Mouse (Mus musculus) MN1 (cell line): ENCODE results near the gene Sp4.
A peak's percentile ranks its signal among the peaks of the same experiment; 100 is the strongest.

Experiments used
- DNase-seq: peaks from one replicate; pipeline ENCODE4 v3.0.0-alpha.2; 2016; ENCODE audit warnings: low spot score

The Sp4 gene

DNA sequence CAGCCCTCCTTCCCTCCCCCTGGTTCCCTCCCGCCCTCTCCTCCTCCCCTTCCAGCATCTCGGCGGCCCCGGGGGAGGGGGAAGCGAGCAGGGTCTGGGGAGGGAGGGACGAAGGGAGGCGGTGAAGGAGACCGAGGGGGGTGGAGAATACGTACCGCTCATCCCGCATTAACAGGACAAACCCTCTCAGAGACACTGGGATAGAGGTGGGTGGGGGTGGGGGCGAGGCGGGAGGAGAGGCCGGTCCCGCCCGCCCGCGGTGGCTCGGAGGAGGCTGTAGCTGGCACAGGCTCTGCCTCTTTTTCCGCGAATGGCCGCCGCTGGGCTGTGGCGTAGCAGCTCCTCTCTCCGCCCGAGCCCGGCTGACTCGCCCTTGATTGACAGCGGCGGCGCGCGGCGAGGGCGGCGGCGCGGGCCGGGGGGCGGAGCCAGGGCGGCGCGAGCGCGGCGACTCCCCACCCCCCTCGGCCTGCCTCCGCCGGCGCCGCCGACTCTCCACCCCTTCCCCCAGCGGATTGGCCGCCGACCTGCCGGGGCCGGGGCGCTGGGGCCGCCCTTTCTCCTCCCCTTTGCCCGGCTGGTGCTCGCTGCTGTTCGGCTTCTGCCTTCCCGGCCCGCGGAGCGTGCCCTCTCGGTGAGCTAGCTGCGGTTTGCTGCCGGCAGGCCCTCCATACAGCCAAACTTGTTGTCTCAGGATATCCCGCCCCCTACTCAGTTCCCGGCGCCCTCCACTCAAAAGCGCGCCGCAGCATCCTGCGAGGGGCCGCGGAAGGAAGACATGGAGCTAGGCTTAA is at the start of gene Sp4:
Gene Sp4, minus strand, starts transcription at position 369 of the 794 bp plus-strand sequence.
- DNase-seq, result peak; percentile 92

DNA sequence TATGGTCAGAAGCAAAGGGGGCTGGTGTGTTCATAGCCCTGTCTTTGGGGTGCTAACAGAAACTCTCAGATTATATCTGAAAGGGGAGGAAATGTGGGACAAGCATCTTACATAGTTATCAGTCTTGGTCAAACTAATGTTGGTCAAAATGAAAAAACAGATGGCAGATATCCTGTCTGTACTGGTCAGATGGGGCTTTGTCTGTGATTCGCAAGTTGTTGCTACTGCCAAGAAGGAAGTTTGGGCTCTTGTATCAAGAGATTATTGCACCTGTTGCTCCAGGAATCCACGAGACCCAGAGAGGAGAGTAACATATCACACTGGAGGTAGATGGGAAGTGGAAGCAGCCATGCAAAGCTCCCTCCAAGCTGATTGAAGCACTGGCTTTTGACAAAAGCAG is 37.9 kb upstream of the Sp4 start:
- DNase-seq, result no peak

DNA sequence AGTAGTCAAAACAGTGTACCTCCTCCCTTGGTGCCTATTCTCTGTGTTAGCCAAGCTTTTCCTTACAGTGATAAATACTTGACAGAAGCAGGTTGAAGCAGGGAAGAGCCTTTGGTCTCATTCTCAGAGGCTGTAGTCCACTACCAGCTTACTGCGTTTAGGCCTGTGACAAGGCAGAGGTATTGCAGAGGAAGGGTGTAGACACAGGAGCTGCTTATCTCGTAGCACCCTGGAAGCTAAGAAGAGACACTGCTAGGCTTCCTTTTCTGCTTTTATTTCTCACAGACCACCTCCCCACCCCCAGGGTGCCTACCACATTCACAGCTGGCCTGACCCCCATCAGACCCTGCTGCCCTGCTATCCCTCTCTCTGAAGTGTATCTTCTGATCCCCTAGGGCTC is 37.0 kb upstream of the Sp4 start:
- DNase-seq, result no peak

DNA sequence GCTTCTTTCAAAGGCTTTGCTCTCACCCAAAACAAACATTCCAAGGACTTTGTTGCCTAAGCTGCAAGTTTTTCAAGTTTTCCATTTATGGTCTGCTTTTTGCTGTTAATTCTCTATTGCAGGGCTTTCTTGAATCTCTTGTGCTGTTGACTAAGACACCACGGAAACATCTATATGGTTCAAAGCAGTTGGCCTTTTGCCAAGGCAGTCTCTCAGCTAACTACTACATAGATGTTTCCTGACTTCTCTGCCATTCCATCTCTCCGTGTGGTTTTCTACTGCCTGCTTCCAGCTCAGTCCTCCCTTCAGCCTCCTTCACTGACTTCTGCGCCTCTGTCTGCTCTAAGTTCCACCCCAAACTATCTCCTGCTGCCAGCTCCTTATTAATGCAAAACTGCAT is 36.1 kb upstream of the Sp4 start:
- no peak for DNase-seq

DNA sequence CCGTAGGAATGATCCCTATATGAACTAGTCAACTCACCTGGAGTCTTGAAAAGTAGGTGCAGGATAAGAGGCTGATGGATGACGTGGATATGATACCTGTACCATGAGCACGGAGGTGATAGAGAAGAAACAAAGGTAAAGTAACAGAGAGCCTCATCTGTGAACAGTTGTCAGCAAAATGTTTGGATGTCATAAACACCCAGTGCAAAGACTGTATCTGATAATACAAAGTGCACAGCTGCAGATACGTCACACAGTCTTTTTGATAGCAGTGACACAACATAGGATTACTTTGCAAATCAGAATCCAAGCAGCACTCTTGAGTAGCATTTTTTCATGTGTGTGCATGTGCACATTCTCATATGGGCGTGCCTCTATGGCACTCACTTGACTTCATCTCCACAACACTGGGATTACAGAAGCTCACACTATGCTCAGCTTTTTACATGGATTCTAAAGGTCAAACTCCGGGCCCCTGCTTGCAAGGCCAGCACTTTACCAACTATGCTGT is 27.6 kb upstream of the Sp4 start:
- no peak for DNase-seq

DNA sequence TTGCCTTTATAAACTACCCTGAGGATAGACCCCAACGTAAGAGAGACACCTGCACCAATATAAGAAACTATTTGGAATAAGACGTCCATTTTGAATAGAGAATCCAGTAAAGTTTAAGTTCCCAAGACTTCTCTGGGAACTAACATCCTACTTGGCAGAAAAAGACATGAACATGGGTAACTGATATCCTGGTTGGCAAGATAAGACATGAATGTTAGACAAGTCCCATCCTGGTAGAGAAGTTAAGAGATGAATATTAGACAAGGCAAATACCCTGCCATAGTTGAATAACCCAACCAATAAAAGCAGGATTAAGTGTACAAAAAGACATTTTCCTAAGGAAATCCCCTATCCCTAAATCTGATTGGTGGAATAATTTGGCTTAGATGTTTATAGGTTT is 26.3 kb upstream of the Sp4 start:
- no peak for DNase-seq

DNA sequence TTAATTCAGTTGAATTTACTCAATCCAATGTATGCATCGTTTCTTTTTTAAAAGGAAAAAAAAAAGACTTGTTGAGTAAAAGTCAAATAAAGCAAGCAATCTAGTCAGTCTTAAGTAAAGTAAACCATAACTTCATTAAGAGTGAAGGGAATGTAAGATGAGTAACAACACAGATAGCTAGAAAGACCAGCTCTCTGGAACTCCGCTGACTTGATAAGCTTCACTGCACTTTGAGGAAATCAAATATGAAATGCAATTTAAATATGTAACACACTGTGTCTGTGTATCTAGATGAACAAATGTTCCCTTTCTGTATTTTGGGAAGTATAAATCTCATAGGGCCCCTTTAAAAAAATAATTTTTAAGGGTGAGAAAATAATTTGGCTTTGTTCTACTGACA is 24.9 kb upstream of the Sp4 start:
- DNase-seq, result no peak

DNA sequence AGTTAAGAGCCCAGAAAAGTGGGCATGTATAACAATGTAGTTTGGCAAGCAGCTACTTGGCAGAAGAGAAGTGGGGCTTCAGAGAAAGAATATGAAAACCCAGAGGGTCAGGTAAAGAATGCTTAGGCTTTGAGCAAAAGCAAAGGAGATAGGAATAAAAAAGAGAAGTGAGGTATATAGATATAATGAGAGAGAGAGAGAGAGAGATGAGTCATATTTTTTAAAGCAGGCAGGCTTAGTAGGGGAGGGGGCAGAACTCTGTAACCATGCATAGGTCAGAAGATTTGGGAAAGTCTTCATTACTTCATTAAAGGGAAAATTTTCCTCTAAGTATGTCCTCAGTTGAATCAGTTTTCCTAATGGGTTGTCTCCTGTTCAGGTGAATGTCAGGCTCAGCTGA is 18.8 kb upstream of the Sp4 start:
- no peak for DNase-seq

DNA sequence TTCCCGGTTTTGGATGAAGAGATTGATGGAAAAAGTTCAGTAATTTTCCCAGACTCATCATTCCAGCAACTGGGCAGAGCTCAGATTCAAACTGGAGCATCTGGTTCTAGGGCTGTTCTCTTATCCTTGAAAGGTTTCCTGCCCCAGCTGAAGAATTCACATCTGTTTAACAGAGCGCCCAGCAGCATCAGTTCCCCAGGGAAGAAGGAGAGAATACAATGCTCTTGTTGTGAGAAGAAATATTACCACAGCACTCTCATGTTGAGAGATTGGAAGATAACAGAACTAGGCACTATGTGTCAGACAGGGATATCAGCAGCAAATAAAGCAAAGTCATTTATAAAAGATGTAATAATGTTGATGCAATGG is 13.2 kb upstream of the Sp4 start:
- peak; percentile 70 for DNase-seq

DNA sequence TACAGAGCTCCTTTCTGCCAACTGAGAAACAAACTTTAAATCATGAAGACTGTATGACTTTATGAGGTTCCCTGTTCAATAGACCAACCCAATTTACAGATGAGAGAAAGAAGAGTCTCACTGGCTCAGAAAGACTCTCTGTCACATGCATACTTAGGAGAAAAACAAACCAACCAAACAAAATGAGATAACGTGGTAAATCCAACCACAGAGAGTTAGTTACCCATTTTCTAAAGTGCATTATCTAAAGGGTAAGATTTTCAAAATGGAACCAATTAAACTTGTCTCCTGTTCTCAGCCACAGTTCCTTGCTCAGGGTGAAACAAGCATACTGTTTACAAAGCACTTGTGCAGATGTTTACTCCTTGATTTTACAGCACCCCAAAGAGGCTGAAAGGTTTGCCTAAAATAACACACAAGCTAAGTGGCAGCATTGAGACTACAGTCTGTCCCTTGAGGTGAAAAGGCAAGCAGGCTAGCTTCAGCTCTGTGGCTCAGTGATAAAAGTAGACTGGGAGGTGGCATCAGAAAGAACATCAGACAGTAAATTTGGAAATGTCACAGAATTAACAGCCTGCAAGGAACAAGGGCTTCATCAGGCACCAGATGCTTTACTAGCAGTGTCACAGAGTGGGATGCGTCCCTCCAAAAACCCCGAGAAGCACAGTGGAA is 12.7 kb upstream of the Sp4 start:
- no peak for DNase-seq

DNA sequence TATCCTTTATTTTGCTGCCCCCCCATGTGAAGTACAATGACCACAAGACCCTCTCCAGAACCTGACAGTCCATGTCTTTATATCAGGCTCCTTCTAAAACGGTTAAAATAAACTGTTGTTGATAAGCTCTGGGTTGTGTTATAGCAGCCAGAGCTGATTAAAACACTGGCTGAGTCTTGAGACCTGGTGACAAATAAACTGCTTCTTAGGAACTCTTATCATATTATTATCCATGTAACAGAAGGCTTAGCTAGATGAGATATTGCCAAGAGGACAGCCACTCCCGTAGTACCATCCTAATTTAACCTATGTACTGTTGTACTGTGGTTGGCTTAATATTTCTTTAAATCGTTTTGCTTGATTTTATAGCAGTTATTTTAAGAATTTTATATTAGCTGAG is 2.3 kb upstream of the Sp4 start:
- no peak for DNase-seq

DNA sequence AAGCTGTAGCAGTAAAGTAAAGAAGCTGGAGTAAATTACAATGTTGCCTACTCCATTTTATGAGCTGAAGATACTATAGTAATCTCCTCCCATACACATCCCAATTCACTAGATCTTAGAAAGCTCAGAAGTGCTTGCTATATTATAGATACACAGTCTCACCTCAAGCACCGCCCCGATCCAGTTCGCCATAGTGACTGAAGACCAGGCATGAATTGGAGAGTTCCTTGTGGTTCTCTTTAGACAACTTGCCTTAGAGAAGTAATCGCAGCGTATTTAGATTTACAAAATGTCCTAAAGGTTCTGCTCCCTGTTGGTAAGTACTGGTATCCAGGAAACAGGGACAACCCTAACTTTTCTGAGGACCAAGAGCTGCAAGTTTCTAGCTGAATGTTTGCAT is 1.8 kb upstream of the Sp4 start:
- DNase-seq, result no peak

DNA sequence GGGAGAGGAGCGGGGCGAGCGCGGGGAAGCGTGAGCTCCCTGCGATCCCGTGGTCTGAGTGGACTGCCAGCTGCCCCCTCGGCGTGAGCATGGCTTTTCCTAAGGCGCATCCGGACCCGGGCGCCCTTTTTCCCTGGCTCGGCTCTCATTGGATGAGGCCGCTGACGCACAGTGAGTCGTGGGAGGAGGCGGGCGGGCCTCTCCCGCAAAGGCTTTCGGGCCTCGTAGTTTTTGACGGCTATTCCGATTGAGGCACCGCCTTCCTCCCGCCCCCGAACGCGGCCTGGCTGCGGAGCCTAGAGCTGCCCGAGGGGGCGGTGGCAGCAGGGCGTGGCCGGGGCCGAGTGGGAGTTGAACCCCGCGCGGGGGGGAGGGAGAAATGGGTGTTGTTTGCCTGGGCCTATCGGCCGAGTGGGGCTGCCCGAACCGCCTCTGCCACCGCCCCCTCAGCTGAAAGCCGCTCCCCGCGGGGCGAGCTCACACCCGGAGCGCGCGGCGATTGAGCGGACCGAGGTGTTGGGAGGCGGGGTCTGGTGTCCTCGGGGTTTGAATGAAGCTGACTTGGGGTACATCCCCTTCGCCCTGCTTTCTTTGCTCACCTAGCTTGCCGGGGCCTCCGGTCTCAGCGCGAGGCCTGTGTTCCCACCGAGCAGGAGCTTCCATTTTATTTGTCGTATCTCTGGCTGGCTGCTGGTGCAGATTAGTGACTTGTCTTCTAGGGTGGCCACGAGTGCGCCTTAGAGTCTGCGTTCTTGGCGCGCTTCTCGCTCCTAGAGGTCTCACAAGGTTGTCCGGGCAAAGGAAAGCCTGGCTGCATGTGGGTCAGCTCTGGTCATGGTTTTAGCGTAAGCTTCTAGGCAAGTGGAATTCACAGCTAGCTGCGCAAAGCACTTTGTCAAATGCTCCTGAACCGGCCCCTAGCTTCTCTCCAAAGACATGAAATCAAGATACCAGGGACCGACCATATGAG is 911 bp upstream of the Sp4 start:
- peak; percentile 97 for DNase-seq

DNA sequence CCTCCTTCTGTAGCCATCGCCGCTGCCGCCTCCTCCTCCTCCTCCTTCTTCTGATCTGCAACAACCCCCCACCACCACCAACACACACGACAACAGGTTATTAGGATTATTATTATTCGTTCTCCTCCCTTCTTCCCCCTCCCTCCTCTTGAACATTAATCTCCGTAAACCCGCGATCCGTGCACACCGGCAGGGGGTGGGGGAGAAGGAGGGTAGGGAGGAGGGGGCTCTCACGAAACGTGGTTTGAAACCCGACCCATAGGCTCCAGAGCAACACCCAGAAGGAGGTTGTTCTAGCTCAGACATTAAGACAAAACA is 527 bp downstream of the Sp4 start:
- DNase-seq, result no peak

DNA sequence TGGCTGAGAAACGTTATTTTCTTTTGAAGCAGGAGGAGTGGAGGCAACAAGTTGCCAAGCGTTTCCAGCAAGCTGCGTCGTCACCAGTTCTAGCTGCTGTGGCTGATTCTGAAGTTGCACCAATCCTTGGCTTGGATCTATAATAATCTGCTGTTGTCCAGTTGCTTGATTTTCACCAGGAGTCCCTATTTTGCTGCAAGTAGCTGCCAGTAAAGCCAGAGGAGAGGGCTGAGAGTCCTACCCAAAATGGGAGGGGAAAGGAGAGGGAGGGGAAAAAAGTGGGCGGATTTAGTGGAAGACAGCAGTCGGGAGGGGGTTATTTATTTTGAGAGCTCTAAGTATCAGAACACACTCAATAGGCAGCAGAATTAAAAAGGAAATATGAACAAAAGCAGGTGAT is 1.3 kb downstream of the Sp4 start:
- DNase-seq, result peak; percentile 25

DNA sequence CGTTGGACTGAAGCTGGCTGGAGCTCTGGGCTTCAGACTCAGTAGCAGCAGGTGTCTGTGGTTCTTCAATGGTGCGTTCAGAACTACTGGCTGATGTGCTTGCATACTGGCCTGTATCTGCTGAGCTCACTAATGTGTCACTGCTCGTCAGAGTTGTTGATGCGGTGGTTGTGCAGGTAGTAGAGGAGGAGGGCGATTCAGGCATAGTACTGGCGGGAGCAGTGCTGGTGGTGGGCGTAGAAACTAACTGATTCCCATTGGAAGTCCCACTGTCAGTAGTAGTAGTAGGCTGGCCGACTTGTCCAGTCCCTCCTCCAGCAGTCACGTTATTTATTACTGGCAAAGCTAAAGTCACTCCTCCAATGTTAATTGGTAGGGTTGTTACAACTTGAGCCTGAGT is 2.1 kb downstream of the Sp4 start:
- no peak for DNase-seq

DNA sequence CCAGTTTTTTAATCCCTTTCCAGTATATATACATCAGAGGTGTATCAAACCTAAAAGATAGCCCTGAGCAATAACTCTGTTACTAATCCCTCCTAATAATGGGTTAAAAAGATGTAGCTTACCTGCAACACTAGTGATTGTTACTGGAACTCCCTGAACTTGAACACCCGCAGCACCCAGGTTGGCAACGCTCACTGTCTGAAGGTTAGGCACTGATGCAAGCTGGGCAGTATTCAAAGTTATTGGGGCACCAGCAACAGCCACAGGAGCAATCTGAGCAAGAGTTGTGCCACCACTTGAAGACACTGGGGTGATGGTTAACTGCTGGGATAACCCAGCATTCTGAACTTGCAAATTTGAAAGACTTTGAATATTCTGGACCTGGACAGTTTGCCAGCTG is 2.7 kb downstream of the Sp4 start:
- DNase-seq, result no peak

DNA sequence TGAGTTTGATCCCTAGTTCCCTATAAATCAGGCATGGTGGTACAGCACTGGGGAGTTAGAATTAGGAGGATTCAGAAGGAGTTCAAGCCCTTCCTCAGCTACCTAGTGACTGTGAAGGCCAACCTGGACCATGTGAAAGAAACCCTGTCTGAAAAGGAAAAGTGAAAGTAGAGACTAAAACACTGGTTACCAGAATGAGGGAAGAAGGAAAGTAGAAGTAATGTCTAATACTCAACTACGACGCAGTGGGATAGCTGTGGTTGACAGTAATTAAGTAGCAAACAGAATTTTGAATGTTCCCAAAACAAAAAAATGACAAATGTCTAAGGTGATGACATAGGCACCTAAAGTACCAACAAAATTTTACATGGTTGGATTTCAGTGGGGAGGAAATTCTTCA is 5.0 kb downstream of the Sp4 start:
- no peak for DNase-seq

DNA sequence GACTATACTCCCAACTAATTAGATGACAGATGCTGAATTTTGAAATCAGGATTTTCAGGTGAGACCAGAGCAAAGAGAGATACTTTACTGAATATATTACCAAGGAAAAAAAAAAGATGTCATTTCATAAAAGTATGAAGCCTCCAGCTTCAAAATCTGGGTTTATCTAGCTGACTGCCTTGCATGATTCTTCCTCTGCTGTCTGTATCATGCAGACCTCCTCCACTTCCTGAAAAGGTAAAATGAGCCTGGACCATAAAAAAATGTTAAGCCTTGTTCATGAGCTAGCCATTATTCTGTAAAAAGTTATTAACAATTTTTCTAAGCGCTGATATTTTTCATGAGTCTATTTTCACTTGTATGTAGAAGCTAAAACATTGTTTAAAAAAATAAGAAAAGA is 5.4 kb downstream of the Sp4 start:
- no peak for DNase-seq

DNA sequence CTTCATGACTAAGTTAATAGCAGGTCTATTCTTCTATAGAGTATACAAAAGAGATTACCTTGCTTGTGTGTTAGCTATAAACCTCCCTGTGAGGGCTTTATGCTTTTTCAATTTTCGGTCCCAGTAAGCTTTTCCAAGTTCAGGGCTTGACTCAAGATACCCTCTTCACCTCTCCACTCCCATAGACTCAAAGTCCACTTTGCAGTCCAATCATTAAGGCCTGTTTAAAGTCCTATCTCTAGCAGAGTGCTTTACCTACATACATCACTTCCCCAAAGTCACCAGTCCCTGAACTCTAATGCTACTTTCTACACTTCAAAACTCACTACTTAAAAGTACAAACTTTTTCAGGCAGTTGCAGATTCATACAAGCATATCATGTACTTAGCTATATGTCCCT is 12.3 kb downstream of the Sp4 start:
- no peak for DNase-seq

DNA sequence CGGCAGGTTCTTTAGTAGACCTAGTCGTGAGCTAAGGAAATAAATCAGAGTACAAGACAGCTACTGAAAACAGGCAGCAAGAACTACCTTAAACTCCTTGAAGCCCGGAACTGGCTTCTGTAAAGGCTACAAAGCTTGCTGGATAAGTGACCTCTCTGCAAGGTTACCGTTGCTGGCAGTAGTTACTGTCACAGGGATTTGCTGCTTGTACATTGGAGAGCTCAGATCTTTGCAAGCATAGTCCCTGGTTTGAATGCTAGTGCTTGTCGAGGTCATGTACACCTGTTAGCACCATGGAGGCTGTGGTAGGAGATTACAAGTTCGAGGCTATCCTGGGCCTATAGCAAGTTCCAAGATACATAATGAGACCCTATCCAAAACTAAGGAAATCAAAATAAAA is 16.1 kb downstream of the Sp4 start:
- no peak for DNase-seq

DNA sequence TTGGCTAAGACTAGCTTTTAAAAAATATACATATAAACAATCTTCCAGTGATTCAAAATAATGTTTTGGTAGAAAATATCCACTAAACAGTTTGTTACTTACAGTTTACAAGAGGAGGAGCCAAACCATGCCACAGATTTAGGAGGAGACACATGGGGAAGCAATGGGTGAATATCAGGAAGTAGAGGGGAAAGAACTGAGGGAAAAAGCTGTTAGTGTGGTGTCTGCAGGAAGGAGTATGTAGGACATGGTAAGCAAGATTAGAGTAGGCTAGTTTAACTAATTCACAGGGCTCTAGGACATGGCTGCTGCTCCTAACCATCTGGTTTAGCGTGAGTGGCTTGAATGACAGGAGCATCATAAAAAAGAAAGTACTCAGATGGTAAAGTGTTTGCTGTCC is 19.3 kb downstream of the Sp4 start:
- DNase-seq, result no peak

DNA sequence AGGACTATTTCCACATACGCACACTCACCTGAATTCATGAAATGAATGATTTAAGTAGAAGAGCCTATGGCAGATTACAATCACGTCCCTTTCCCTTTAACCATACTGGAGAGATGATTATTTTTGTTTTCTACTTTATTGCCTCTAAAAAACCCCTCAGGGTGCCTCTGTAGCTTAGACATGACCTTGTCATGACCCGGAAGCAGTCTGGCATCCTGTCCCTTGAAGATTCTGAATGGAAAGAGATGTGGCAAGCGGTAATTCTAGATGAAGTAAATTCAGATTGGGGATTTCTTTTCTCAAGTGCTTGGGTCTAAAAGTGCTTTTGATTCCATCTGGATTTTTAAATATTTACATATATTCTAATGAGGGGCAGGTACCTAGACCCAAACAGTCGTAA is 24.9 kb downstream of the Sp4 start:
- DNase-seq, result no peak
